Mouse (Mus musculus): ENCODE results near the gene Psmb11.
"Not testable (repeated sequence)": the region's sequence is repeated elsewhere in the genome, so short reads cannot be mapped to it uniquely, and the experiment has no call there.

Gene Psmb11

GRCm38 (mm10) chr14:54603686-54604085 lies 17.5 kb upstream of the Psmb11 start:
- peak; percentile 44 to 59 for DNase-seq

DNA sequence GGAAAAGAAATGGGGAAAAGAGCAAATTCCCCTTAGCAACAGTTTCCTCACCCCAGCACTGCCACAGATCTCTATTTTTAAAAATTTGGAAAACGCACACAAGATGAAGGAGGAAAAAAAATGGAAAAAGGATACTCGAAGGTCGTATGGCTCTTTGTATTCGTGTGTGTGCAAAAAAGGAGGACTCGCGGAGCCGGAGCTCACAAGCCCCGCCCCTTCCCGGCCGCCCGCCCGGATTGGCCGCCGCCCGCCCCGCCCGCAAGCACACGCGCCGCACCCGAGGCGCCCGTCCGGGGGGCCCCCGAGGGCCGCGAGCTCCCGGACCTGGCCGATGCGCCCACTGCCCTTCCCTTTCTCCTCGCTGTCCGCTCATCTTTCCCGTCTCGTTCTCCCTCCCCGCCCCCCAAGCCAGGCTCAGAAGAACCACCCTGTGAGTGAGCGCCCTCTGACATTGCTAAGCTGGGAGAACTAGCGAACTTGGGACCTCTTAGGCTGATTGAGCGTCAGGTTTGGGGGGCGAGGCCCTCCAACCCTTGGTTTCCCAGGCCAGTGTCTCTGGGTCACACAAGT lies 15.4 kb upstream of the Psmb11 start, which contains the start of gene 4931414P19Rik:
TSS of gene 4931414P19Rik (minus strand) at position 242 of the 570 bp plus-strand sequence.
- DNase-seq, result peak; percentile 93

GRCm38 (mm10) chr14:54607226-54607625 lies 14.0 kb upstream of the Psmb11 start:
- peak in 1 of 2 experiments; percentile 23 for DNase-seq

GRCm38 (mm10) chr14:54609245-54609644 lies 12.0 kb upstream of the Psmb11 start:
- DNase-seq, result no peak

- DNase-seq, result peak; percentile 61 to 64
Observed at GRCm38 (mm10) chr14:54609962-54610361, 11.3 kb upstream of the Psmb11 start.

DNA sequence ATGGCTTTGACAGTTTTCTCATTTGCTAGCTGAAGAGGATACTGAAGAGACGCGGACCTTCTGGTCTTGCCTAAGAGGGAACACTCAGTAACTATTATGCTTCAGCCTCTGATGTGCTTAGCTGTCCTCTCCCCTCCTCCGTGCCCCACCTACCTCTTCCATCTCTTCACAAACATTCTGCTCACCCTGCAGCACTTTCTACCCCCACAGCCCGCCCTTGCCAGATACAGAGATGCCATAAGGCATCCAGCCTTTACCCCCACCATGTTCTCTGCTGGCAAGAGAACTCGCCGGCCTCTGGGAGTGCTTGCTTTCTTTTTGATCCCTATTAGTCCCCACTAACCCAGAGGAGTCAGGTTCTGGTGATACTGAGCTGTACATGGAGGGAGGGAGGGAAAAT lies 10.6 kb upstream of the Psmb11 start:
- no peak for DNase-seq

GRCm38 (mm10) chr14:54614130-54614529 lies 7.1 kb upstream of the Psmb11 start:
- not testable (repeated sequence) for DNase-seq

DNA sequence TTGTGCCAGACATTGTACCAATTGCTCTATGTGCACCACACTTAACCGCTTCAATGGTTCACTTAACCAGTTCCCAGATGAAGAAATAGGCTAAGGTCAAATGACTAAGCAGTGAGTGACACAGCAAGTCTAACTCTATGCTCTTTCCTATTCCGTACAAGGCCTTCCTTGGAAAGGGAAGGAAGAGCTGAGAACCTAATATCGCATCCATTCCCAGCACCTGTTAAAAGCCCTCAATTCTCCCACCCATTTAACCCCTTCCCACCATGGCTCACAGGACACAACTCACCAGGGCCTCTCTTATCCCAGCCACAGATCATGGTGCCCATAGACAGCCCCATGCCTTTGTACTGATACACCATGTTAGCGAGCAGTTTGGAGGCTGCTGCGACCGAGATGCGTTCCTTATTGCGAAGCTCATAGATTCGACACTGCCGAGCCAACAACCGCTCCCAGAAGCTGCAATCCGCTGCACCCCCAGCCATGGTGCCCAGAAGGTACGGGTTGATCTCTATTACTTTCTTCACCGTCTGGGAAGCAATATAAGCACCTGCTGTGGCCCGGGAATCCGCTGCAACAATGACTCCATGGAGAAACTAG lies 4.9 kb upstream of the Psmb11 start:
- DNase-seq, result no peak

GRCm38 (mm10) chr14:54617152-54617896 lies 3.9 kb upstream of the Psmb11 start:
- DNase-seq, result peak; percentile 54 to 55

DNA sequence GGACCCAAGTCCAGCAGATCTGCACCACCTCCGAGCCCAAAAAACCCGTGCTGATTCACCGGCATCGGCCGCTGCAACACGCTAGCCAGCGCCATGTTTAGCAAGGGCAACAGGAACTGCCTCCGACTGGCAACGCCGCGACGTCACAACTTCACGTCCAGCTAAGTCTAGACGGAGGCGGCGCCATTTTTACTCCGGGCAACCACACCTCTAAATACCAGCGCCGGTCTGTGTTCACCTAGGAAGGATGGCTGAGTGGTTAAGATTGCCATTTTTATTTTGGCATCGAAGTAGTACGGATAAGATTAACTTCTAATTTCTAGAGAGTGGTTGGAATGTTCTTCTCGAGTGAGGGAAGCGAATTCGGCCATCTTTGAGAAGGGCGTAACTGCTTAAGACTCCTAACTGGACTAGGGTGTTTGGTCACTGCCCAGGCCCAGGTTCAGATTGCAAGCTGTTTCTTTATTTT lies 3.3 kb upstream of the Psmb11 start, which contains the start of gene Psmb5:
TSS of gene Psmb5 (minus strand) at position 126 of the 469 bp plus-strand sequence.
- peak; percentile 92 to 93 for DNase-seq

DNA sequence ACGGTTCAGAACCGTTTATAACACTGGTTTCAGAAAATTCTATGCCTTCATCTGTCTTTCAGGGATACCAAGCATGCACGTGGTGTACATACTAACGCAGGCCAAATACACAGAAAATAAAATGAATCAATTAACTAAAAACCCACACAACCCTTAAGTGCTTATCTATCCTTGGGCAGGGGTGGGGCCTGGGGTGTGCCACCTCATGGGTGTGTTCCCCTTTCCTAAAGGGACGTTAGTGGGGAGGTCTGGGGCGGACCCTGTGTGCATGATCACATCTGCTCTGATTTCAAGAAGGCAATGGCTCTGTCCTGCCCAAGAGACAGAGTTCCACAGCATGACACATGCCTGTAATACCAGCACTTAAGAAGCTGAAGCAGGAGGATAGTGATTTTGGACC lies 2.1 kb downstream of the Psmb11 start:
- DNase-seq, result no peak

DNA sequence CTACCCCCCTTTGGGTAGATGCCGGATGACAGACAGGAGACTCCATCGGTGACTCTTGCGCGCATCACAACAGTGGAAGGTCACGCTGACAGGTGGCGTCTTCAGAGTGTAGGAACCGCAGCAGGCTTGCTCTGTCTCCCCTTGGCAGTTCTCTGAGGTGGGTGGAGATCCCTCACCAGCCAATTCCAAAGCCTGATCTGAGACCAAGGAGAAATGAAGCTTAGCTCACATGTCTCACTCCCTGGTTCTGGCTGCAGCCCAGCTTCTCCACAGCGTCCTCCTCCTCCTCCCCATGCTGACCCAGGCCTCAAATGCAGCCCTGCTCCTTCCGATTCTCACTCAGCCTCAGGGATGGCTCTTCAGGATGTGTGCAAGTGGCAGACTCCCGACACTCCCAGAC lies 3.7 kb downstream of the Psmb11 start:
- peak; percentile 65 to 69 for DNase-seq

GRCm38 (mm10) chr14:54628103-54628502 lies 6.9 kb downstream of the Psmb11 start:
- no peak for DNase-seq

GRCm38 (mm10) chr14:54629797-54630196 lies 8.6 kb downstream of the Psmb11 start:
- DNase-seq, result no peak

GRCm38 (mm10) chr14:54630583-54631239 lies 9.5 kb downstream of the Psmb11 start:
- no peak for DNase-seq

GRCm38 (mm10) chr14:54631240-54631599 lies 10.0 kb downstream of the Psmb11 start:
- no peak for DNase-seq

DNA sequence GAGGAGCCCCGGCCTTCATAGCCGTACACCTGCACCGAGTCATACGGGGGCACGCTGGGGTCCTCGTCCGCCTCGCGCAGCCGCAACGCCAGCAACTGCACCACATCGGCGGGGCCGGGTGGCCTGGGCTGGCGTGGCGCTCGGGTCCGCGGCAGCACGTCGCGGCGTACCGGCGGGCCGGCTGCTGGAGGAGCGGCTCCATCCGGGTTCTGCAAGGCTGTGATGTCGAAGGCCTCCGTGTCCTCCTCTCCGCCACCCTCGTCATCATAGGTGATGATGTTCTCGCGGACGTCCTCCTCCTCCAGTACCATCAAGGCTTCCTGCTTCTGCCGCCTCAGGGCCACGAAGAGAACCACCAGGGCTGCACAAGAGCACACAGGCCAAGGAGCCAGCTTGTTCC lies 11.0 kb downstream of the Psmb11 start:
- no peak for DNase-seq

DNA sequence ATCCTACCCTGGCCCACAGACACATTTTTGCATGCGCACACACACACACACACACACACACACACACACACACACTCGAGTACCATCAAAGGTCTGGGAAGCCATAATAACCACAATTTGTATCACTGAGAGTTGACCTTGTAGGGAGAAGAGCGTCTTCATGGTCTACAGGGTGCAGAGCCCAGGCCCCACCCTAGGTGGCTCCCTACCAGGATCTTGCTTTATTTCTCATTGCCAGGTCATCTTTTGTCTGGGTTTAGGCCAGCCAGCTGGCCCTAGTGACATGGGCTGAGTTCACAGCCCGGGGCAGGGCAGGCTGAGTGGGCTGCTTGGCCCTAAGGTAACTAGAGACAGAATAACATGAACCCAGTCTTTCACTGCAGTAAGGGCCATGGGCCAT lies 12.9 kb downstream of the Psmb11 start:
- no peak for DNase-seq

- peak; percentile 73 to 80 for DNase-seq
Observed at GRCm38 (mm10) chr14:54636954-54637353, 15.7 kb downstream of the Psmb11 start.

DNA sequence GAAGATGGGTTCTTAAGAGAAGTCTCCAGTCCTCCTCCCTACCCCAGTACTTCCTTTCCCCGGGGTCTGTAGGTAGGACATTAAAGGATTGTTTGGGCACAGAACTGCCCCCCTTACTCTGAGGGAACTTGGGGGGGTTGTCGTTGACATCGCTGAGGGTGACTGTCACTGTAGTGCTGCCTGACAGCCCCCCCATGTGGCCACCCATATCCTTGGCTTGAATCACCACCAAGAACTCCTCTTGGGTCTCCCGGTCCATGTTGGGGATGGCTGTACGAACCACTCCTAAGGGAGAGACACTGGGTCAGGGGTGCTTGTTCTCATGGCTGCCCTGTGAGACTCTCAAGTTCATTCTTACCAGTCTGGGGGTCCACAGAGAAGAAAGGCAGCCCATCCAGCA lies 17.0 kb downstream of the Psmb11 start:
- no peak for DNase-seq

DNA sequence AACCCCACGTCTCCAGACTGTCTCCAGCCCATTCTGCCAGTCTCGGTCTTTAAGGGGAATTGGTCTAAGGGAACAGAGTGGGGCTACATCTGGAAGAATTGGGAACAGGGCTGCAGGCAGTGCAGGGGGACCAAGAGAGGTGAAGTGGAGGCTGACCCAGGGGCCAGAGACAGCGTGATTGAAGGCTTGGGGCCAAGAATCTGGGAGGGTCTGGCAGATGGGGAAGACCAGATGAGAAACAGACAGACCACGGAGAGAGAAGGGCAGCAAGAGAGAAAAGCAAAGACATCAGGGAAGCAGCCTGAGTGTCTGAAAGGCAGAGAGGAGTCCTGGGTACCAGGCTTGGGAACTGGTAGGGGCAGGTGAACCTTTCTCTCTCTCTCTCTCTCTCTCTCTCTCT lies 18.9 kb downstream of the Psmb11 start:
- peak; percentile 54 to 67 for DNase-seq

DNA sequence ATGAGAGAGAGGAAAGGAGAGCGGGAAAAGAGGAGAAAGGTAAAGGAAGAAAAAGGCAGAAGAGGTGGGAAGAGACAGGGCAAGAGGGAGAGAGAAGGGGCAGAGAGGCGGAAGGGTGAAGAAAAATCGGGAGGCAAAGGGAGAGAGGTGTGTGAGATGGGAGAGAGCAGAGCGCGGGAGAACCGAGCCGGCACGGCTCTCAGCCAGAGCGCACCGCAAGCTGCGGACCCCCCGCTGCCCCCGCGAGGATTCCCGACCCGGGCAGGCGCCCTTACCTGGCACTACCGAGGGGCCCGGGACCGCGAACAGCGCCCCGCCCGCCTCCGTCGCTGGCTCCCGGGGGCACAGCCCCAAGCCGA lies 19.7 kb downstream of the Psmb11 start, which contains the start of gene Gm17606:
TSS of gene Gm17606 (plus strand) at position 7 of the 359 bp plus-strand sequence.
- no peak for DNase-seq

DNA sequence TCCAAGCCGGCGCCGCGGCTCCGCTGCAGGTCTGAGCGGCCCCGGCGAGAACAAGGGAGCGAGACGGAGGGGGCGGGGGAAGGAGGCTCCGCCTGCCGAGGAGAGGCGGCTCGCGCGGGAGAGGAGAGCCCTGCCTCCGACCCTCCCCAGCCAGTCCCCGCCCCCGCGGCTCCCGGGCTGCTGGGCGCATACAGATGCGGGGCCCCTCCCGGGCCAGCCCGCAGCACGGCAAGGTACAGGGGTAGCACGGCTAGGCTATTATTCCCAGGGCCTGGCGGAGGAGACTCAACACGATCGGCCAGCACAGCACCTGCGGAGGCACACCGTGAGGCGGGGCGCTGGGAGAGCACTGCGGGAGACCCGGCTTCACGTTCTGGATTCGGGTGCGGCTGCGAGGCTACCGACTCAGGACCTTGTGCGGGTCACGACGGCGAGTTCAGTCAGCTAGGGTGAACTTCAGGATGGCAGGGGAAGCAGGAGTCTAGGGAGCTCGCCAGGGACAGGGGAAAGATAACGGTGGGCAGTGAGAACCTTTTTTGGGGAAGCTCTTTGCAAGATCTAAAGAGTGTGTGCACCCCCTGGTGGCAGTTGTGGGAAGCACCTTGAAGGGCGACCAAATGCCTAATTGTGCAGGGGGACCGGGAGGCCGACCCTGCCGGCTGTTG lies 20.2 kb downstream of the Psmb11 start, which contains the start of gene Cdh24:
TSS of gene Cdh24 (minus strand) at position 60 of the 665 bp plus-strand sequence.
- peak; percentile 96 to 98 for DNase-seq
